Comparison of ENCODE assay signal across 8 mouse cellular contexts in genomic region chr13:103921831-103922380, GRCm38 (mm10). TPM values are rescaled to one million over a fixed set of nuclear protein-coding genes. Genes with fewer than 3 reads are reported as not detected.
DNase-seq lines count a peak whose midpoint lies in the region; ATAC-seq and TF ChIP-seq lines count a peak whose summit lies in the region.

No protein-coding gene starts in this region.

- peak overlapping the region; percentile 100 for H3K9ac ChIP-seq in embryonic facial prominence, embryonic 14.5 days (ENCODE audit: low read depth, low read length)
- H3K9ac ChIP-seq in kidney, postnatal 0 days (ENCODE audit: low read depth, low read length), result peak overlapping the region; percentile 99
- peak overlapping the region; percentile 99 for H3K9ac ChIP-seq in neural tube, embryonic 13.5 days

- H3K36me3 ChIP-seq in embryonic facial prominence, embryonic 14.5 days (ENCODE audit: control insufficient read depth, insufficient read depth, low read length), result no peaks in the 10 kb centered on the region
- no peaks in the 10 kb centered on the region for H3K36me3 ChIP-seq in kidney, postnatal 0 days (ENCODE audit: insufficient read depth, low read length)
- H3K36me3 ChIP-seq in neural tube, embryonic 13.5 days, result no peaks in the 10 kb centered on the region

- WGBS in lung, adult 2 months, result 15% methylated on average over 11 of the region's 11 CpGs
- 10% methylated on average over 11 of the region's 11 CpGs for WGBS in embryonic facial prominence, embryonic 14.5 days
- WGBS in kidney, postnatal 0 days, result 11% methylated on average over 11 of the region's 11 CpGs
- 10% methylated on average over 11 of the region's 11 CpGs for WGBS in neural tube, embryonic 13.5 days

- H3K4me3 ChIP-seq in lung, adult 2 months (replicated peaks; ENCODE audit: extremely low read depth, low read depth, low read length), result peak overlapping the region; percentile 78
- H3K4me3 ChIP-seq in embryonic facial prominence, embryonic 14.5 days (ENCODE audit: low read depth, low read length), result peak overlapping the region; percentile 99
- H3K4me3 ChIP-seq in kidney, postnatal 0 days (replicated peaks; ENCODE audit: low read depth, low read length), result peak overlapping the region; percentile 75
- H3K4me3 ChIP-seq in neural tube, embryonic 13.5 days, result peak overlapping the region; percentile 92

- peaks cover 3% of the 10 kb centered on the region for H3K4me1 ChIP-seq in lung, adult 2 months (ENCODE audit: control insufficient read depth, insufficient read depth, low read length)
- peaks cover 16% of the 10 kb centered on the region for H3K4me1 ChIP-seq in embryonic facial prominence, embryonic 14.5 days (ENCODE audit: control insufficient read depth, insufficient read depth, low read length)
- 0 out of 2 replicates have a peak, but pooled peaks cover 14% of the 10 kb centered on the region for H3K4me1 ChIP-seq in kidney, postnatal 0 days (replicated peaks; ENCODE audit: insufficient read depth, low read length)
- H3K4me1 ChIP-seq in neural tube, embryonic 13.5 days (replicated peaks), result peaks cover 31% of the 10 kb centered on the region

- peak overlapping the region; percentile 60 for H3K4me2 ChIP-seq in embryonic facial prominence, embryonic 14.5 days (ENCODE audit: low read depth, low read length)
- H3K4me2 ChIP-seq in kidney, postnatal 0 days (ENCODE audit: low read length), result peak overlapping the region; percentile 75
- peak overlapping the region; percentile 84 for H3K4me2 ChIP-seq in neural tube, embryonic 13.5 days

- peak; percentile 6; the same call in 1 of the 2 replicates for ATAC-seq in embryonic facial prominence, embryonic 14.5 days (ENCODE audit: low read depth)
- 0 out of 2 replicates have a peak, but pooled peaks have one; percentile 11 for ATAC-seq in kidney, postnatal 0 days (replicated peaks; ENCODE audit: low FRiP score, low read depth)
- peak; percentile 23 for ATAC-seq in neural tube, embryonic 13.5 days (ENCODE audit: low read depth)

- DNase-seq in lung, adult 2 months, result no peak
- DNase-seq in lung, postnatal 14 days, result no peak
- peak; percentile 78 for DNase-seq in embryonic facial prominence, embryonic 14.5 days (ENCODE audit: low spot score)
- no peak for DNase-seq in kidney, postnatal 0 days (ENCODE audit: low spot score)
- DNase-seq in urinary bladder, postnatal 14 days (ENCODE audit: low spot score), result no peak
- DNase-seq in right cerebral cortex, postnatal 25 days, result no peak
- no peak for DNase-seq in right cerebral cortex, postnatal 14 days

- H3K9me3 ChIP-seq in embryonic facial prominence, embryonic 14.5 days (ENCODE audit: control insufficient read depth, low read length), result no peaks in the 10 kb centered on the region
- H3K9me3 ChIP-seq in kidney, postnatal 0 days (replicated peaks; ENCODE audit: low read length), result no peaks in the 10 kb centered on the region
- no peaks in the 10 kb centered on the region for H3K9me3 ChIP-seq in neural tube, embryonic 13.5 days

- no peak for TF ChIP-seq POLR2A in lung, adult 2 months (IDR thresholded peaks at IDR 0.05; ENCODE audit: borderline replicate concordance, extremely low read depth, low read depth, low read length)

- TF ChIP-seq CTCF in lung, adult 2 months (IDR thresholded peaks at IDR 0.05; ENCODE audit: insufficient read depth, low read length), result no peak
- no peak for TF ChIP-seq CTCF in kidney, postnatal 0 days (IDR thresholded peaks at IDR 0.05; ENCODE audit: low read depth)

- no peaks in the 10 kb centered on the region for H3K27me3 ChIP-seq in embryonic facial prominence, embryonic 14.5 days (replicated peaks; ENCODE audit: control insufficient read depth, insufficient read depth, low read length)
- H3K27me3 ChIP-seq in kidney, postnatal 0 days (ENCODE audit: insufficient read depth, low read length), result no peaks in the 10 kb centered on the region
- no peaks in the 10 kb centered on the region for H3K27me3 ChIP-seq in neural tube, embryonic 13.5 days

- peak overlapping the region; percentile 100 for H3K27ac ChIP-seq in embryonic facial prominence, embryonic 14.5 days (replicated peaks; ENCODE audit: low read depth, low read length)
- H3K27ac ChIP-seq in kidney, postnatal 0 days, result peak overlapping the region; percentile 100
- H3K27ac ChIP-seq in neural tube, embryonic 13.5 days (replicated peaks), result peak overlapping the region; percentile 100

RNA-seq across cellular contexts. Expression of gene Erbin, which starts 1.6 kb away (rescaled TPM):
- polyA plus RNA-seq in lung, adult 2 months (2012; rRNA removed), result 10.2 and 17.4 TPM in 2 replicates
- 33.9 and 35.3 TPM in 2 replicates for polyA plus RNA-seq in embryonic facial prominence, embryonic 14.5 days (2014; fragmentation: Nextera tagmentation; extraction: Ambion mirVana)
- 24.7 and 25.9 TPM in 2 replicates for polyA plus RNA-seq in kidney, postnatal 0 days (2015; fragmentation: Nextera tagmentation; extraction: Ambion mirVana)
- 10.2 and 11.0 TPM in 2 replicates for polyA plus RNA-seq in neural tube, embryonic 13.5 days (2015; fragmentation: Nextera tagmentation; extraction: Ambion mirVana)
